Mouse (Mus musculus) cortical plate, adult 2 months (tissue): Measurements from ENCODE around the gene Lgi1.

ENCODE experiments used
- CTCF ChIP-seq: fragments of 200-500 bp; IDR thresholded peaks from 2 replicates; pipeline ENCODE4 v1.5.1; 2011; ENCODE audit warnings: mild to moderate bottlenecking, control low read depth, low read length; ENCODE audit not compliant: insufficient read depth; ENCODE audit errors: extremely low read depth
- POLR2A ChIP-seq: fragments of 200-500 bp; IDR thresholded peaks from 2 replicates; pipeline ENCODE4 v1.6.1; 2011; ENCODE audit warnings: mild to moderate bottlenecking, low read length, control low read depth; ENCODE audit not compliant: insufficient read depth; ENCODE audit errors: extremely low read depth

DNA sequence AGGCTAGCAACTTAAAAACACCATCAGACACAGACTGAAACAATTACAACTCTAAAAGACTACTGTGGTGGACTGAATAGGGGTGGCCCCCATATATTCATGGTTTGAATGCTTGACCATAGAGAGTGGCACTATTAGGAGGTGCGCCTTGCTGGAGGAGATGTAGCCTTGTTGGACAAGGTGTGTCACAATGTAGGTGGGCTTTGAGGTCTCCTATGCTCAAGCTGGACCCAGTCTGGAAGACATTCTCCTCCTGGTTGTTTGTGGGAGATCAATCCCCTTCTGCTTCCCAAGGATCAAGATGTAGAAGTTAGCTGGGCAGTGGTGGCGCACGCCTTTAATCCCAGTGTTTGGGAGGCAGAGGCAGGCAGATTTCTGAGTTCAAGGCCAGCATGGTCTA, 46.6 kb upstream of the Lgi1 start:
- TF ChIP-seq CTCF (no peak), POLR2A (no peak)
